Mouse (Mus musculus) cerebellum, adult 11 months (tissue): ENCODE results near the gene Krtap6-1.
"Not testable (repeated sequence)": the region's sequence is repeated elsewhere in the genome, so short reads cannot be mapped to it uniquely, and the experiment has no call there.

ENCODE experiments used
- DNase-seq: peaks from one replicate; pipeline ENCODE4 v3.0.0; 2022

The Krtap6-1 gene

DNA sequence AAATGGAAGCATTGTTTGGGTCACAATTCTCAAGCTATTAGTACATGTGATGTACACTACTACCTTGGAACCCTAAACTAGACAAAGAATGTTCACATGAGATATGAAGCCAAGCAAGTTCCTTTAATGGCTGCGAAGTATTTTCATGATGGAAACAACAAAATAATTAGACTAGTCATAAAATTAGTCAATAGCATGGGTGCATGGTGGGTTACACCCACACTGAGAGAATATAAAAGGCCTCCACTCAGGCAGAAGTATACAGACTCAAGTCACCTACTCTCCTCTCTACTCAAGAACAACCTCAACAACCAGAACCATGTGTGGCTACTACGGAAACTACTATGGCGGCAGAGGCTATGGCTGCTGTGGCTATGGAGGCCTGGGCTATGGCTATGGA, at the start of gene Krtap6-1:
Gene Krtap6-1 (plus strand): TSS at position 301 of the 400 bp plus-strand sequence.
- DNase-seq: not testable (repeated sequence)

DNA sequence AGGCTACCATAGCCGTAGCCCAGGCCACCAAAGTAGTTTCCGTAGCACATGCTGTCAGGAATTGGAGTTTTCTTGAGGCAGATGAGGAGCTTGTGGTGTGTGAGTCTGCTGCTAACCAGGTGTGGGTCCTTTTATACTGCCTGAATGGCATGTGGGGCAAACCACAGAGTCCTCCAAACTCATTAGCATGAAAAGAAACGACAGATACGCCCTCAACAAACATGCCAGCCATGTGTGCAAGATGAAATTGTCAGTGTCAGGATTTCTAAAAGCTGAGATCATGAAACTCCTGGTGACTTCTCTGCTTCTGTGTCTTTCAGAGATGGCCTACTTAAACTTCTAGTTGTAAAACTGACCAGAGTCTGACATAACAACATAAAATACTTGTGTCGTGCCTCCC, 20.8 kb upstream of the Krtap6-1 start, which contains the start of gene Krtap22-2:
Gene Krtap22-2 (minus strand): TSS at position 101 of the 400 bp plus-strand sequence.
- DNase-seq: no peak

DNA sequence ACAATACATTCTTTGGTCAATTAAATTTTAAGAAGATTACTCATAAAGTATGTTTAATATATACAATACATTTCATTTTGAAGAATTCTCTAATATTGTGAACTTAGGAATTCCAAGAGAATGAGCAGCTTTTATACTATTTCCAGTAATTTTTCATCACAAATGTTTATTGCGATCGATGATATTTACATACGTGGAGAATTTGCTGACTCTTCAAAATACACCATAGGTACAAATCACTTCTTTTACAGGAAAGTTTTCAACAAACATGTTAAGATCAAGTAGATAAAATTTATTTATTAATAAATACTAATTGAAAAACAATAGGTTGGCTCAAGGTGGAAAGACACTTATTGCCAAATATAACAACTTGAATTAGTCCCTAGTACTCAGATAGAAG, 17.5 kb upstream of the Krtap6-1 start:
- no peak for DNase-seq

DNA sequence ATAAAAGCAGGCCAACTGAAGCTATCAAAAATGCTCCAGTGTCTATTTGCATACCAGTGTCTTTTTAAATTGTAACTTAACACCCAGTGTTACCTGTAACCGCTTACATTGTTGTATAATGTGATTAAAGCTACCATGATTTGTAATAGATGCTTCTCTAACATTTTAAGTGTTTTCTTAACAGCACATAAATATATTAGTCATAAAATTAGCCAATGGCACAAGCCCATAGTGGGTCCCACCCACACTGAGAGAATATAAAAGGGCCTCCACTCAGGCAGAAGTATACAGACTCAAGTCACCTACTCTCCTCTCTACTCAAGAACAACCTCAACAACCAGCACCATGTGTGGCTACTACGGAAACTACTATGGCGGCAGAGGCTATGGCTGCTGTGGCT, 16.5 kb upstream of the Krtap6-1 start, which contains the start of gene Gm10229:
Gene Gm10229 (plus strand): TSS at position 301 of the 400 bp plus-strand sequence.
- not testable (repeated sequence) for DNase-seq

DNA sequence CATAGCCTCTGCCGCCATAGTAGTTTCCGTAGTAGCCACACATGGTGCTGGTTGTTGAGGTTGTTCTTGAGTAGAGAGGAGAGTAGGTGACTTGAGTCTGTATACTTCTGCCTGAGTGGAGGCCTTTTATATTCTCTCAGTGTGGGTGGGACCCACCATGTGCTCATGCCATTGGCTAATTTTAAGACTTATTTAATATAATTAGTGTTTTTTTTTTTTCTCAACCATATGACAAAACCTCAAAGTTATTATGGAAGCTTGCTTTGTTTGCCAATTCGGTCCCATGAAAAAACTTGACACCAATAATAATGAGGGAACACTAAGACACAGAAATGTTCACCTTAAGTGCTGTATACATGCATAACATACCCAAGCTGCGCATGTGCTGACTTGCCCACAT, 9.9 kb downstream of the Krtap6-1 start, which contains the start of gene Gm10228:
Gene Gm10228 (minus strand): TSS at position 101 of the 400 bp plus-strand sequence.
- not testable (repeated sequence) for DNase-seq

DNA sequence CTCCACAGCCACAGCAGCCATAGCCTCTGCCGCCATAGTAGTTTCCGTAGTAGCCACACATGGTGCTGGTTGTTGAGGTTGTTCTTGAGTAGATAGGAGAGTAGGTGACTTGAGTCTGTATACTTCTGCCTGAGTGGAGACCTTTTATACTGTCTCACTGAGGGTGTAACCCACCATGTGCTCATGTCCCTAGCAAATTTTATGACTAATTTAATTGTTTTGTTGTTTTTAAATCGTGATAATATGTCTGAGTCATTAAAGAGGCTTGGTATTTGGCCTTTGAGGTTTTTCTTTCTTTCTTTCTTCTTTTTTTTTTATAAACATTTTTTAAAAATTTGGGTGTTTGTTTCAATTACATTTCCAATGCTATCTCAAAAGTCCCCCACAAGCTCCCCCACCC, 16.3 kb downstream of the Krtap6-1 start, which contains the start of gene Krtap6-5:
Gene Krtap6-5 (minus strand): TSS at position 101 of the 400 bp plus-strand sequence.
- DNase-seq: no peak

DNA sequence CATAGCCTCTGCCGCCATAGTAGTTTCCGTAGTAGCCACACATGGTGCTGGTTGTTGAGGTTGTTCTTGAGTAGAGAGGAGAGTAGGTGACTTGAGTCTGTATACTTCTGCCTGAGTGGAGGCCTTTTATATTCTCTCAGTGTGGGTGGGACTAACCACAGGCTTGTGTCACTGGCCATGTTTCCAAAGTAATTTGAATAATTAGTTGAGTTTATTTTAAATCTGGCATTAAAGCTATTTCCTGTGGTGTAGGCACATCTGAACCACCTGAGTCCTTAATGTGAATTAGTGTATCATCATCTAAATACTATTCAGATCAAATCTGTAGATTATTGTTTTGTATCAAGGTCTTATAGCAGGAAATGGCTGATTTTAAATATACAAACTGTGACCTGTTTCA, 32.4 kb downstream of the Krtap6-1 start, which contains the start of gene 1110025L11Rik:
Gene 1110025L11Rik (minus strand): TSS at position 101 of the 400 bp plus-strand sequence.
- not testable (repeated sequence) for DNase-seq

DNA sequence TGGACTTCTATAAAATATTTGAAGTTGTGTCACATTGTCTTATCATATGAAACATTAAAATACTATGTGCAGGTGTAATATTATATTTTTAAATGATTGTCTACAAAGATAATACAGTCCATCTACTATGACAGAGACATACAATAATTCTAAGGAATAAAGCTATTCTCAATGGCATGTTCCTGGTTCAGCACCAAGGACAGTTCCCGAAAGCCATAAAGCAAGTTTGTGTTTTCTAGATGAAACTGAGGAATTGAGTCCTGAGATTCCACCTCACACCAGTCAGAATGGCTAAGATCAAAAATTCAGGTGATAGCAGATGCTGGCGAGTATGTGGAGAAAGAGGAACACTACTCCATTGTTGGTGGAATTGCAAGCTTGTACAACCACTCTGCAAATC, 39.5 kb downstream of the Krtap6-1 start:
- DNase-seq: not testable (repeated sequence)
